Mouse (Mus musculus) E14TG2a.4 (cell line): Measurements from ENCODE around the gene Ldlrad3.

Experiments used
- H3K27me3 ChIP-seq: 2 replicates; pipeline ENCODE4 v1.6.1; 2014; ENCODE audit warnings: low read length, control low read depth; ENCODE audit not compliant: insufficient read depth
- H3K36me3 ChIP-seq: 2 replicates; pipeline ENCODE4 v1.6.1; 2014; ENCODE audit warnings: low read length, control low read depth; ENCODE audit not compliant: insufficient read depth
- H3K4me1 ChIP-seq: replicated peaks from 2 replicates; pipeline ENCODE4 v1.6.1; 2014; ENCODE audit warnings: low read depth, low read length, control low read depth
- H3K4me3 ChIP-seq: replicated peaks from 2 replicates; pipeline ENCODE4 v1.5.1; 2014; ENCODE audit warnings: mild to moderate bottlenecking, low read length
- H3K9me3 ChIP-seq: 2 replicates; pipeline ENCODE4 v1.6.1; 2014; ENCODE audit warnings: low read length, control low read depth
- CTCF ChIP-seq: conservative IDR thresholded peaks from 2 replicates; pipeline ENCODE4 v1.5.1; 2014; ENCODE audit warnings: low read length
- NANOG ChIP-seq: IDR thresholded peaks from 2 replicates; pipeline ENCODE4 v1.6.1; 2014; ENCODE audit warnings: borderline replicate concordance, low read length, mixed read lengths
- POU5F1 ChIP-seq: IDR thresholded peaks from 2 replicates; pipeline ENCODE4 v1.6.1; 2014; ENCODE audit warnings: low read length, borderline replicate concordance

Gene Ldlrad3

DNA sequence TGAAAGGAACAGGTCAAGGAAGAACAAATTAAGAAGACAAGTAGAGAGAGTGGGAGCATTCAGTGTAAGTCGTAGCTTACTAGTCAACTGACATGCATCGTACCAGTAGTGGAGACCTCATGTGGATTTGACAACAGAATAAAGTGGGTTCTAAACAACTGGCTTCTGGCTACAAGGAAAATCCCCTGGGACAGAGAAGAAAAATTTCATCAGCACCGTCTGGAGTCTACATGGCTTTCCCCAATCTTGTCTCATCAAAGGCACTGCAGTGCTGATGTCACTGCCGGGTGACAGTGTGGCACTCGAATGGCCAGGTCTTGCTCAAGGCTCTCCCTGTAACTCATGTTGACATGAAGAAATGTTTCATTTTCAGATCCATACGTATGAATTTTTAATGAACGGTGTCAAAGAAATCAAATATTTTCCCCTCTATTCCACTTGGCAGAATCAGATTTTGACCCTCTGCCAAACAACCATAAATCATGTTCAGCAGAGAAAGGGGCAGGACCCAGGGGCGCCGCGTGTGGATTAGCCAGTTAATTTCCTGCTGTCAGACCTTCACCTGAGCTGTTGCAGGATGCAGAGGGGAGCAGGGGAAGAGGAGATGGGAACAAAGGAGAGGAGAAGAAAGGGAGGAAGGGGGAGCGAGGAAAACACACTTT, 187.1 kb downstream of the Ldlrad3 start:
- H3K36me3 ChIP-seq = peaks cover 7% of the 10 kb centered on the region
- H3K27me3 ChIP-seq = no peaks in the 10 kb centered on the region
- H3K9me3 ChIP-seq = no peaks in the 10 kb centered on the region
- H3K4me1 ChIP-seq = peaks cover 11% of the 10 kb centered on the region
- H3K4me3 ChIP-seq = no peak overlapping the region
- no peak for TF ChIP-seq NANOG

DNA sequence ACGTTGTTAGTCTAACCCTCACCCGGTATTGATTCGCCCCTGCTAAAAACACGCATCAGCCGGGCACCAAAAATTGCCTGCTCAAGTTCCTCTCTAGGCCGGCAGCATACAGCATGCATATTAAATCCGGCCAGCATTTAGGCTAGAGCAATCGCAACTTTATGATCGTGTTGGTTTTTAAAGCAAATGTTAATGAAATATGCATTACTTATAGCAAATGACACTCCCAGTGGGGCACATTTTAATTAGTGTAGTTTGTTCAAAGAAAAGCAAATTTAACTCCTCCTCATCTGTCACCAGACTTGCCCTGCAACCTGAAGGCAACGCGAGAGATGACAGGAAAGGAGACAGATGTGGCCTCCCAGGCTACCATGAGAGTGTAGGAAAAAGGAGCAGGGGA, 189.2 kb downstream of the Ldlrad3 start:
- TF ChIP-seq CTCF (no peak), NANOG (no peak), POU5F1 (no peak)
- H3K4me3 ChIP-seq = no peak overlapping the region
- H3K36me3 ChIP-seq = peaks cover 7% of the 10 kb centered on the region
- no peaks in the 10 kb centered on the region for H3K9me3 ChIP-seq
- no peaks in the 10 kb centered on the region for H3K27me3 ChIP-seq
- no peaks in the 10 kb centered on the region for H3K4me1 ChIP-seq

DNA sequence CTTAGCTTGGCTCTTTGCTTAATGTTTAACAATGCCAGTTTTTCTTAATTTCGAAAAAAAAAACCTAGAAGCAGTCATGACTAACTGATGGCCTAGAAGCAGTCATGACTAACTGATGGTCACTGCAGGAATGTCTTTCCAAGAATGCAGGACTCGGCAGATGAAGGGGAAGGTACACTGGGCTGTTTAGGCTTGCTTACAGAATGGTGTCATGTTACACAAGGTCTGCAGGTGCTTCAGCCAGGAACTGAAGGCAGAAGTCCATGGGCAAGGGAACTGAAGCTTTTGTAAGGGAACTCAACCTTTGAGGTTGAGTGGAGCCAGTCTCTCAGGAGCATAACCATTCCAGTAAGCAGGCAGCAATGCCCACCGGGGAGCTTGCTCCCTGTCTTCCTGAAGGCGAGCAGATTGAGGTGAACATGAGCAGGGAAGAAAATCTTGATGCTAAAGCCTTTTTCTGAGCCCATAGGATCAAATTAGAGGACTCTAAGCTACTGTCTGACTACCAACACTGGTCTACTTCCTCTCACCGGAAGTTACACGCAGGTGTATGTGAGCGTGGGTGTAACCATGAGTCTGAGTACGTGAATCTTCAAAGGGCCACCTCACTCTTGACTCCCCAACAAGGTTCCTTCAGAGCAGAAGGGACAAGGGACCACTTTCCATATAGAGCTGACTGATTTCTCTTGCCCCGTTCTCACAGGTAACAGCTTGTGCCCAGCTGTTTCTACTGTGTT, 193.4 kb downstream of the Ldlrad3 start:
- no peak for TF ChIP-seq CTCF
- no peak for TF ChIP-seq NANOG
- no peak for TF ChIP-seq POU5F1
- Histone ChIP-seq H3K27me3 (no peaks in the 10 kb centered on the region), H3K4me1 (no peaks in the 10 kb centered on the region), H3K9me3 (no peaks in the 10 kb centered on the region), H3K4me3 (no peak overlapping the region), H3K36me3 (no peaks in the 10 kb centered on the region; the same call in 1 of the 2 replicates)

DNA sequence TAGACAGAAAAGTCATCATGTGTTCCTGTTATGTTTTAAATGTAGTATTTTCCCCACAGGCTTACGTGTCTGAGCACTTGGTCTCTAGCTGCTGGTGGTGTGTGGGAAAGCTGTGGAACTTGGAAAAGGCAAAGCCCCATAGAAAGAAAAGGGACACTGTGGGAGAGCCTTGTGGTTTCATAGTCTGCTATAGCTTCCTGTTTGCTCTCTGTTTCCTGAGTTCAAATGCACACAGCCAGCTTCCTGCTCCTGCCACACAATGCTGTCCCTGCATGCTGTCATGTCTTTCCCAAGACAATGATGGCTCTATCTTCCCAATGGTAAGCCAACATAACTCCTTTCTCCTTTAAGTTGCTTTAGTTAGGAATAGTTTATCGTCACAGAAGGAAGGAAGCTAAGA, 194.5 kb downstream of the Ldlrad3 start:
- no peak for TF ChIP-seq CTCF
- TF ChIP-seq POU5F1 = no peak
- TF ChIP-seq NANOG = no peak
- H3K4me1 ChIP-seq = no peaks in the 10 kb centered on the region
- H3K4me3 ChIP-seq = no peak overlapping the region
- H3K36me3 ChIP-seq = no peaks in the 10 kb centered on the region; the same call in 1 of the 2 replicates
- no peaks in the 10 kb centered on the region for H3K9me3 ChIP-seq
- no peaks in the 10 kb centered on the region for H3K27me3 ChIP-seq

DNA sequence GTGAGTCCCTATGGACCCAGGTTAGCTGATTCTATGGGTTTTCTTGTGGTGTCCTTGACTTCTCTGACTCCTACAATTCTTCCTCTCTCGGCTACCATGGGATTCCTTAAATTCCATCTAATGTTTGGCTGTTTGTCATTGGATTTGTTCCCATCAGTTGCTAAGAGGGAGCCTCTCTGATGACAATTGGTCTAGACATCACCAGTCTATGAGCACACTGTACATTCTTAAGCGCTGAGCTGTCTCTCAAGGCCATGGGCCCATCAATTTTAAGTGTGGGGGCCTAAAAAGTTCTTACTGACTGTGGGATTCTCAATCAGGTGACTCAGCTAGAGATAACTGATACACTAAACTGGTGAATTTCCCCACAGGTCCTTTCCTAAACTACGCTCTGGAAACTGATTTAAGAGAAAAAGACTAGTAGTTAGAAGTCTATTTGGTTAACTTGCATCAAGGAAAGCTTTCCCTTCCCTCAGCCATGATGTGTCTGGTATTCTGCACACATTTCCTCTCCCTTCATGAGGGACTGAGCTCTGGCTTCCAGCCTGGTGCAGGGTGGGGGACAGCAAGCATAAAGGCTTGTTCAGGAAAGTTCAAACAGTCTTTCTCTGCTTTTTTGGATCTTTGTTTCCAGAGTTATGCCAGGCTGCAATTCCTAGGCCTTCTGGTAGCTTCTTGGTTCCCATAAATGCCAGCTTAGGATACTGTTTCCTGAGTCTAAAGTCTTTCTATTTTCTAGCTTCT, 199.7 kb downstream of the Ldlrad3 start:
- TF ChIP-seq CTCF (no peak), NANOG (peak; percentile 20; the same call in 1 of the 2 replicates)

DNA sequence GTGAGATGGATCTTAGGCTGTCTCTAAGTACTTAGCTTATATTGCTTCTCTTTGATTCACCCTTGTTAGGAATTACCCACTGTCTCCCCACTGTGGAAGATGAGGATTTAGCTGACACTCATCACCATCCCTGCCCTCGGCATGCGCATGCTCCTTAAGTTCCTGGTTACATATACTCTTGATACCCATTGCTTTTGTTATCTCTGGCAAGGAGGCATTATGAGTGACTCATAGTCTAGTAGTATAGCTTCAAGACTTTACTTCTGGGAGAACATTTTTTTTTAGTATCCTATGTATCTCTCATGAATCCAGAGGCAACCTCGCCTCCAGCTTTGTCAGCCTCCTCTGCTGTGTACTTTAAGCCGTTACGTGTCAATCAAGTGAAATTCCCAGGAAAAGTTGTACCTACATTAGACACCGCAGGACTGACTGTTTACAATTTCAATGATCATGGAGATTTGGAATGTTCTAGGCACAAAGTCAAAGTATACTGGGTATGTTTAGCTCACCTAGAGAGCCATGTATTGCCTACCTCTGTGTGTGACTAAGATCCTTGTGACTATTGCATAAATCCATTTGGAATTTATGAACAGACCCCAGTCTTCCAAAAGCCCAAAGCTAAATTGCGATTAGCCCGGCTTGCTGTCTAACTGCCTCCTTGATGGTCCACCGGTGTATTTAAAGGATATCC, 202.2 kb downstream of the Ldlrad3 start:
- H3K4me3 ChIP-seq = no peak overlapping the region
- H3K4me1 ChIP-seq = peaks cover 37% of the 10 kb centered on the region
- H3K9me3 ChIP-seq = no peaks in the 10 kb centered on the region
- no peaks in the 10 kb centered on the region for H3K36me3 ChIP-seq
- no peaks in the 10 kb centered on the region for H3K27me3 ChIP-seq
- TF ChIP-seq POU5F1 (no peak), CTCF (no peak), NANOG (no peak)

More for the DNA sequence above, 199.7 kb downstream of the Ldlrad3 start:
- Histone ChIP-seq H3K9me3 (no peaks in the 10 kb centered on the region), H3K36me3 (no peaks in the 10 kb centered on the region; the same call in 1 of the 2 replicates), H3K4me3 (no peak overlapping the region), H3K27me3 (no peaks in the 10 kb centered on the region), H3K4me1 (peaks cover 14% of the 10 kb centered on the region)

DNA sequence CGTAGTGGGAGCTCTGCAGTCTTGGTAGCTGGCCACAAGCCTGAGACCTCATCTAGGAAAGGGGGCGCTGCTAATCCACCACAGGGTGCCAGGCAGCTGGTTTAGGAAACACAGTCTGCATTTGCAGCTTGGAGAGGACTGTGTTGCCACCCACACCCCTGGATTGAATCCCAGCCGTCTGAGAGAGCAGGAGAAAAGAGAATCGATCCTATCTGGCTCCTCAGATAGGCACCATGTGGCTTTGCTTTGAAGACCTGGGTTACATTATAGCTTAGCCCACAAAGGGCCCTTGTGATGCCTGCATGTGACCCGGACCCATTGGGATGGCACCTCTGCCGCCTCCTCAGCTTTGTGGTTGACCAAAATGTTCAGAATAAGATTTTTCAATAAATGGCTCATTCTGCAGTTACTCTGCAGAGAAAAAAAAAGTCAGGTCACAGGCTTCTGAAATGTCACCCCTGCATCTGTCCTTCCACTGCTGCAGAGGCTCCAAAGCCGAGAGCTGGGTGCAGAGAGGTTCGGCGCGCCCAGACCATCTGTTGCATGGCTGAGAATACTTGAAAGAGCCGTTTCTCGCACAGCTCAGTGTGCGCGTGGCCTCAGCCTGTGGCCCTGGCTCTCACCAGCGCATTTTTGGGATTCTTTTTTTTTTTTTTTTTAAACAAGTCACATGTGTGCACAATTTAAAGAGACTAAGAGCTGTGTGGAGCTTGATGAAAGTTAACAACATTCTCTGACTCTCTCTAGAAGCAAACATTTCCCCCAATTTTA, 202.9 kb downstream of the Ldlrad3 start:
- Histone ChIP-seq H3K4me1 (peaks cover 43% of the 10 kb centered on the region), H3K9me3 (no peaks in the 10 kb centered on the region), H3K4me3 (no peak overlapping the region), H3K36me3 (no peaks in the 10 kb centered on the region), H3K27me3 (no peaks in the 10 kb centered on the region)
- TF ChIP-seq POU5F1 (no peak), NANOG (no peak), CTCF (no peak)

DNA sequence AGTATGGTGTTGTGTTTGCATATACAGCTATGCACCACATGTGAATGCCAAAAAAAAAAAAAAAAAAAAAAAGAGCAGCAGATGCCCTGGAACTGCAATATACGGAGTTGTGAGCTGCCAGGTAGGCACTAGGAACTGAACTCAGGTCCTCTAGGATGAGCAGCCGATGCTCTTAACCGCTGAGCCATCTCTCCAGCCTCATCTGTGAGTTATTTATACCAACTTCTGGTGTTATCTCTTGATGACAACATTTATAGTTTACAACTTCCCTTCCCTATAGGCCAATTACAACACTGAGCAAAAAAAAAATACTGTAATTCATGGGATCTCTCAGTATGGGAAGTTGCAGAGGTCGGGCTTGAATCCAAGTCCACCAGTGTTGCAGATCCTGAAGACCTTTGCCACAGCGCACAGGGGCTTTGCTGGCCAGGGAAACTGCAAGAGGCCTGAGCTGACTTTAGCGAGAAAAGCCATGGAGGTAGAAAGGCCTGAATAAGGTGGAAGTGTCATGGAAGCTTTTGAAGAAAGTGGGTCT, 204.2 kb downstream of the Ldlrad3 start:
- H3K9me3 ChIP-seq = no peaks in the 10 kb centered on the region
- H3K4me1 ChIP-seq = peaks cover 43% of the 10 kb centered on the region
- TF ChIP-seq NANOG (no peak), CTCF (no peak), POU5F1 (no peak)
- H3K36me3 ChIP-seq = no peaks in the 10 kb centered on the region
- no peak overlapping the region for H3K4me3 ChIP-seq
- no peaks in the 10 kb centered on the region for H3K27me3 ChIP-seq
